Mouse (Mus musculus) megakaryocyte, adult 5-6 weeks (primary cell): ENCODE measurements around the gene Cfl1. TPM values are rescaled to one million over a fixed set of nuclear protein-coding genes. Genes with fewer than 3 reads are reported as not detected.

Source experiments
- ATAC-seq: 2 replicates; pipeline ENCODE4 v1.8.0; 2016; ENCODE audit warnings: mild to moderate bottlenecking, inconsistent platforms; ENCODE audit not compliant: poor library complexity, severe bottlenecking
- total RNA-seq, 2 experiments: library from RNA; stranded (forward) in 1 of 2; stranded (reverse) in 1 of 2; fragments of 153-499, 151-499 nt in 1 of 2; fragments of 221-1000, 200-1000 nt in 1 of 2; gene quantifications; 2 replicates each; pipeline versions ENCODE4 v1.2.3 to v1.2.4; 2015 to 2017

Gene Cfl1
- total RNA-seq, 2 experiments from 2014 or later: 1,771 to 2,162 TPM

GRCm38 (mm10) chr19:5516906-5517505 is 26.8 kb downstream of the Cfl1 start:
- no peak for ATAC-seq

DNA sequence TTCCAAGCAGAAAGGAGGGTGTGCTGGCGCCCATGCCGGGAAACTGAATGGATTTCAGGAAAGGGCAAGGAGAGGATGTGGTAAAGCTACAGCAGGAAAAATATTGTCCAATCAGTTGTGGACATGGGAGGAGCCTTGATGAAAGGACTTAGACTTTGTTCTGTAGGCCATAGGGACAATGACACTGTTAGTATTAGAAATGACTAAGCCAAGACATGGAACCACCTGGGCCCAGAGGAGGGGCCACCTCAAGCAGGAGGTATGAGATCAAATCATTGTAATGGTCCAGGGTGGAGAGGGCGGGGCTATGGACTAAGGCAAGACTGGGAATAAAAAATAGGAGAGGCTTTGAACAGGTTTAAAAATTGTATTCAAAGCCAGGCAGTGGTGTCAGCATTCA is 28.5 kb downstream of the Cfl1 start:
- no peak for ATAC-seq

- no peak for ATAC-seq
Observed at GRCm38 (mm10) chr19:5525204-5525603, 34.9 kb downstream of the Cfl1 start.

- peak; percentile 99 for ATAC-seq
Observed at GRCm38 (mm10) chr19:5529325-5530137, 39.3 kb downstream of the Cfl1 start.

DNA sequence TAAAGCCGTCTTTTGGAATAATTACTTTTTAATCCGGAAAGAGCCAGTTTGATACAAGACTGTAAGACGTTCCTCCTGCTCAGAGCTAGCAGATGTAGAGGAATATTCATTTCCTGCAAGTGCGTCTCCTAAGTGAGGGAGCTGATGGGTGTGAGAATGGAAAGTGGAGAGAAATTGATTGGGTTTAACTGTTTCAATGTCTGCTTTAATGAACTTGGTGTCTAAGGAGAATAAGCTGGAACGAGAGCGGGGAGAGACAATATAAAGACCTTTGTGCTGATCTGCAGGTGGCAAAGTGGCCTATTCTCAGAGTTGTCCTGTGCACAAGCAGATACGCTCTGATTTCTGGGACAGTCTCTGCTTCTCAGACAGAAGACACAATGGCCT is 39.9 kb downstream of the Cfl1 start:
- ATAC-seq: no peak

- no peak for ATAC-seq
Observed at GRCm38 (mm10) chr19:5532520-5532919, 42.3 kb downstream of the Cfl1 start.

- ATAC-seq: no peak
Observed at GRCm38 (mm10) chr19:5538786-5539185, 48.5 kb downstream of the Cfl1 start.

DNA sequence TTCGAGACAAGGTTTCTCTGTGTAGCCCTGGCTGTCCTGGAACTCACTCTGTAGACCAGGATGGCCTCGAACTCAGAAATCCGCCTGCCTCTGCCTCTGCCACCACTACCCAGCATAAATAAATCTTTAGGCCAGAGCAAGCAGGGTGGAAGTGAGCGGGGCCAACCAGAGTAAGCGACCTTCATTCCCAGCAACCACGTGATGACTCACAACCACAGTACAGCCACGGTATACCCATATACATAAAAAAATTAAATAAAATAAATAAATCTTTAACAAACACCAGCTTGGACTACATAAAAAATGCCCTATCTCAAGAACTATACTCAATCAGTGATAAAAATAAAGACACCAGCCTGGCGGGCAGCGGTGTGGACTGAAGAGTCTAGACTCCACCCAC is 53.1 kb downstream of the Cfl1 start:
- no peak for ATAC-seq

- no peak for ATAC-seq
Observed at GRCm38 (mm10) chr19:5544031-5544430, 53.8 kb downstream of the Cfl1 start.

Other genes with a start within 250 kb of the Cfl1 start
- gene Pacs1, start 217.3 kb upstream of the Cfl1 start, total RNA-seq (2015): 45.4 and 45.7 TPM in 2 replicates
- 14.2 and 25.4 TPM in 2 replicates for gene Pacs1, start 217.3 kb upstream of the Cfl1 start, total RNA-seq (2017)
- gene Sf3b2, start 195.0 kb upstream of the Cfl1 start, total RNA-seq (2015): 109 TPM in 2 replicates
- gene Sf3b2, start 195.0 kb upstream of the Cfl1 start, total RNA-seq (2017): 240 and 249 TPM in 2 replicates
- not detected in 2 replicates for gene Gal3st3, start 192.1 kb upstream of the Cfl1 start, total RNA-seq (2015)
- not detected in 2 replicates for gene Gal3st3, start 192.1 kb upstream of the Cfl1 start, total RNA-seq (2017)
- gene Catsper1, start 154.7 kb upstream of the Cfl1 start, total RNA-seq (2015): not detected in 2 replicates
- not detected in 2 replicates for gene Catsper1, start 154.7 kb upstream of the Cfl1 start, total RNA-seq (2017)
- gene Cst6, start 140.9 kb upstream of the Cfl1 start, total RNA-seq (2015): not detected in 2 replicates
- not detected in 2 replicates for gene Cst6, start 140.9 kb upstream of the Cfl1 start, total RNA-seq (2017)
- 19.7 and 25.8 TPM in 2 replicates for gene Eif1ad, start 123.7 kb upstream of the Cfl1 start, total RNA-seq (2015)
- 33.1 and 37.4 TPM in 2 replicates for gene Eif1ad, start 123.7 kb upstream of the Cfl1 start, total RNA-seq (2017)
- 269 and 297 TPM in 2 replicates for gene Banf1, start 123.3 kb upstream of the Cfl1 start, total RNA-seq (2015)
- 29.3 and 29.6 TPM in 2 replicates for gene Banf1, start 123.3 kb upstream of the Cfl1 start, total RNA-seq (2017)
- gene Sart1, start 101.8 kb upstream of the Cfl1 start, total RNA-seq (2015): 47.2 and 57.3 TPM in 2 replicates
- 62.2 and 64.6 TPM in 2 replicates for gene Sart1, start 101.8 kb upstream of the Cfl1 start, total RNA-seq (2017)
- not detected in 2 replicates for gene Tsga10ip, start 87.9 kb upstream of the Cfl1 start, total RNA-seq (2015)
- gene Tsga10ip, start 87.9 kb upstream of the Cfl1 start, total RNA-seq (2017): not detected in 2 replicates
- gene Drap1, start 65.5 kb upstream of the Cfl1 start, total RNA-seq (2015): 62.3 and 72.3 TPM in 2 replicates
- gene Drap1, start 65.5 kb upstream of the Cfl1 start, total RNA-seq (2017): 53.7 and 59.0 TPM in 2 replicates
- 20.3 and 23.7 TPM in 2 replicates for gene AI837181, start 65.3 kb upstream of the Cfl1 start, total RNA-seq (2015)
- gene AI837181, start 65.3 kb upstream of the Cfl1 start, total RNA-seq (2017): 8.9 and 15.6 TPM in 2 replicates
- gene Fosl1, start 42.9 kb upstream of the Cfl1 start, total RNA-seq (2015): 0.48 and 1.2 TPM in 2 replicates
- 0.69 and 0.95 TPM in 2 replicates for gene Fosl1, start 42.9 kb upstream of the Cfl1 start, total RNA-seq (2017)
- 0.80 and 1.1 TPM in 2 replicates for gene Ccdc85b, start 32.6 kb upstream of the Cfl1 start, total RNA-seq (2015)
- 1.7 TPM in 2 replicates for gene Ccdc85b, start 32.6 kb upstream of the Cfl1 start, total RNA-seq (2017)
- 55.8 and 64.9 TPM in 2 replicates for gene Fibp, start 29.8 kb upstream of the Cfl1 start, total RNA-seq (2015)
- gene Fibp, start 29.8 kb upstream of the Cfl1 start, total RNA-seq (2017): 93.9 and 115 TPM in 2 replicates
- gene Ctsw, start 21.9 kb upstream of the Cfl1 start, total RNA-seq (2015): 5.7 and 12.6 TPM in 2 replicates
- 5.9 and 9.1 TPM in 2 replicates for gene Ctsw, start 21.9 kb upstream of the Cfl1 start, total RNA-seq (2017)
- 0.42 and 1.2 TPM in 2 replicates for gene Efemp2, start 16.5 kb upstream of the Cfl1 start, total RNA-seq (2015)
- gene Efemp2, start 16.5 kb upstream of the Cfl1 start, total RNA-seq (2017): 1.2 TPM in 1 of 2 replicates, not detected in the other
- 16.2 and 16.6 TPM in 2 replicates for gene Mus81, start 2.1 kb upstream of the Cfl1 start, total RNA-seq (2015)
- 9.2 and 13.8 TPM in 2 replicates for gene Mus81, start 2.1 kb upstream of the Cfl1 start, total RNA-seq (2017)
- gene 1700020D05Rik, start 13.3 kb downstream of the Cfl1 start, total RNA-seq (2015): 1.8 and 2.1 TPM in 2 replicates
- gene 1700020D05Rik, start 13.3 kb downstream of the Cfl1 start, total RNA-seq (2017): 0.49 and 1.5 TPM in 2 replicates
- gene Snx32, start 20.1 kb downstream of the Cfl1 start, total RNA-seq (2015): 2.7 and 4.8 TPM in 2 replicates
- gene Snx32, start 20.1 kb downstream of the Cfl1 start, total RNA-seq (2017): 1.5 and 3.0 TPM in 2 replicates
- 0.07 and 0.14 TPM in 2 replicates for gene Ovol1, start 70.2 kb downstream of the Cfl1 start, total RNA-seq (2015)
- gene Ovol1, start 70.2 kb downstream of the Cfl1 start, total RNA-seq (2017): 0.07 TPM in 1 of 2 replicates, not detected in the other
- gene Ap5b1, start 77.6 kb downstream of the Cfl1 start, total RNA-seq (2015): 18.3 and 23.2 TPM in 2 replicates
- 16.4 and 22.5 TPM in 2 replicates for gene Ap5b1, start 77.6 kb downstream of the Cfl1 start, total RNA-seq (2017)
- gene Rnaseh2c, start 111.4 kb downstream of the Cfl1 start, total RNA-seq (2015): 116 and 125 TPM in 2 replicates
- 94.6 and 136 TPM in 2 replicates for gene Rnaseh2c, start 111.4 kb downstream of the Cfl1 start, total RNA-seq (2017)
- gene Kat5, start 119.8 kb downstream of the Cfl1 start, total RNA-seq (2015): 34.2 and 47.8 TPM in 2 replicates
- 69.4 and 73.9 TPM in 2 replicates for gene Kat5, start 119.8 kb downstream of the Cfl1 start, total RNA-seq (2017)
- gene Rela, start 147.0 kb downstream of the Cfl1 start, total RNA-seq (2015): 51.9 and 56.6 TPM in 2 replicates
- gene Rela, start 147.0 kb downstream of the Cfl1 start, total RNA-seq (2017): 46.1 and 47.8 TPM in 2 replicates
- 50.8 and 65.8 TPM in 2 replicates for gene Sipa1, start 173.3 kb downstream of the Cfl1 start, total RNA-seq (2015)
- gene Sipa1, start 173.3 kb downstream of the Cfl1 start, total RNA-seq (2017): 50.1 and 78.7 TPM in 2 replicates
- gene Map3k11, start 198.3 kb downstream of the Cfl1 start, total RNA-seq (2015): 30.3 and 35.3 TPM in 2 replicates
- 39.8 and 50.8 TPM in 2 replicates for gene Map3k11, start 198.3 kb downstream of the Cfl1 start, total RNA-seq (2017)
- 25.9 and 33.1 TPM in 2 replicates for gene Pcnx3, start 198.5 kb downstream of the Cfl1 start, total RNA-seq (2015)
- 19.3 and 19.6 TPM in 2 replicates for gene Pcnx3, start 198.5 kb downstream of the Cfl1 start, total RNA-seq (2017)
- gene Kcnk7, start 213.9 kb downstream of the Cfl1 start, total RNA-seq (2015): not detected in 2 replicates
- not detected in 2 replicates for gene Kcnk7, start 213.9 kb downstream of the Cfl1 start, total RNA-seq (2017)
- gene Ehbp1l1, start 235.9 kb downstream of the Cfl1 start, total RNA-seq (2015): 30.8 and 31.0 TPM in 2 replicates
- gene Ehbp1l1, start 235.9 kb downstream of the Cfl1 start, total RNA-seq (2017): 118 and 119 TPM in 2 replicates
- gene Fam89b, start 239.2 kb downstream of the Cfl1 start, total RNA-seq (2015): 95.7 and 114 TPM in 2 replicates
- 65.5 and 78.8 TPM in 2 replicates for gene Fam89b, start 239.2 kb downstream of the Cfl1 start, total RNA-seq (2017)